Mouse (Mus musculus): ENCODE measurements around the gene Kbtbd8.

The Kbtbd8 gene

DNA sequence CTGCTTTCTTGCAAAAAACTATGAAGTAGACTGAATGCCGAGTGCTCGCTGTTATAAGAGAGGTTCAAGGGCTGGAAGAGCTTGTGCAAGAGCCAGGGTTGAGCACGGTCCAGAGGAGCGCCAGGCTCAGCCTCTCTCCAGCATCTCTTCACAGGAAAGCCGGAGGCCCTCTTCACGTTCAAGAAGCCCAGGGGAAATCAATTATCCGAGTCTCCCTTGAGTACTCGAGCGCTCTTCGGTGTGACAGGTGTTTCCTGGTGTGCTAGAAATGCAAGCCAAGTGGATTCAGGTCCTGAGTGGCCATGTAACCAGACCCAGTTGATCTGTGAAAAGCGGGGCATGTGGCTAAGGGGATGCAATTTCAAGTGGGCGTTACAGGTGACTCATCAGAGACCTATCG is at the start of gene Kbtbd8:
Kbtbd8 (plus strand) TSS at position 295 of the 400 bp plus-strand sequence.
- DNase-seq, result no peak

DNA sequence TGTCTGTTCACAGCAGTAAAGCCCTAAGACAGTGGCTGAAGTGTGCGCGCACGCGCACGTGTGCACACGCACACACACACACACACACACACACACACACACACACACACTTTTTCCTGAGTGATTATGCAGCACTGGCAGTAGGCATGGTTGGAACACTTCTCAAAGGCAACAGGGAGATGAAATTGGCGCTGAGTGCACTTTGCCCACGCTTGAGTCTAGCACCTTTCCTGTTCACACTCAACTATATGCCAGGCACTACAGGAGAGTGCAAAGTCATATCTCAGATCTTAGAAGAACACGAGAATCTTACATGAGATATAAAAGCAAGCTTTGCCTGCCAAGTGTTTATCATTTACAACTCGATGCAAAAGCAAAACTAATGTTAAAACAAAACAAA is 47.3 kb upstream of the Kbtbd8 start:
- no peak for DNase-seq

DNA sequence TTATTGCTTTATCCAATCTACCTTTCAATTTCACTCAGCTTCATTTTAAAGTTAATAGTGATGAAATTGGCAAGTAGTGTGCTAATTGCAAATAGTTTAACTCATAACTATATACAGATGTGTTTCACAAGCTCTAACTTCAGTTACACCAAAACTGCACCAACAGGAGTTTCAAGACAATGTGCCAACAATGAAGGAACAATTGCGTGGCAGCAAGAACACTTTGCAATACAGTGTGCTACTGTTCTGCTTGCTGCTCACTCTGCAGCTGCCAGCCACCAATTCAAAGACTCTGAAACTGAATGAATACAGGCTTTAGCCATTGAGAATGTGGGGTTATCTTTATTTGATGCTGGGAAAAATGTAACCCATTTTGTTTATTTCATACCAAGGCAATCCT is 31.8 kb upstream of the Kbtbd8 start:
- no peak for DNase-seq

DNA sequence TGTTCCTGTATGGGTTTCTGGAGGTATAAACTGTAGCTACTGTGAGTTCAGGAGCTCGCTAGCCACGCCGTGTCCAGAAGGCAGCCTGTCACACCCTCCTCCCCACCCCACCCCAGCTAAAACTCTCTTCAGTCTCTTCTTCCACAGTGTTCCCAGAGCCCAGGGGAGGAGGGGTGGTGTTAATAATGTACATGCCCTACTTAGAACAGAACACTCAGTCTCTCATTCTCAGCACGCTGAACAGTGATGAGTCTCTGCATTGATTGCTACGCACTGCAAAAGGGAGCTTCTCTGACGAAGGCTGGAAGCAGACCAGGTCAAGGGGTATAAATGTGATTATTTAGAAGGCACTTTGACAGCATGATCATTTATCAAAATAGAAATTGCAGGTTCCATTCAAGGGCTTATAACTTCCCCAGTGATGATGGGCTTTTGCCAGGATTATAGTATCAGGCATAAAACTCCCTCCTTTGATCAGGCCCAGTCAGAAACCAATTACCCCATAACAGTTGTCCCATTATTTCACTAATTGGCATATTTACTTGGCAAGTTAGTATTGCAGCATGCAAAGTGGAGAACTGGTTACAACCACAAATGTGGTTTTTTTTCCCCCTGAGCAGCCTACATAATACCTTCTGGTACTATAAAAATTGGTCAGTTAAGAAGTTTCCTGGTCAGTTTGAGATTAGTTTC is 29.7 kb upstream of the Kbtbd8 start:
- DNase-seq, result no peak

DNA sequence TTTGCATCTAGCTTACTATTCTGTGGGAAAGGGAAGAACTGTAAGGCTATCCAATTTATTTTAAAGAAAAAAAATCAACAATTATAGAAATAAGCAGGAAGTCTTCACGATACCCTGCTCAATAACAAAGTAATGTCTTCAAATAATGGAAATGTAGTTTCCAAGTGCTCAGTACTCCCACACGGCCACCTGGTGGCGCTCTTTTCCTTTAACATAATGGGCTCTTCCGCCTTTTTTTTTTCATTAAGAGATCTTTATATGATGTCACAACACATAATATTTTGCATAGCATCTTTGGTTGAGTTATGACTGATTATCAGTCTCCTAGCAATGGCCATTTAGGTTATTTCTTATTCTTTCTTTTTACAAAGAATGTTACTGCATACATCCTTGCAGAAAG is 29.0 kb upstream of the Kbtbd8 start:
- peak; percentile 46 for DNase-seq

DNA sequence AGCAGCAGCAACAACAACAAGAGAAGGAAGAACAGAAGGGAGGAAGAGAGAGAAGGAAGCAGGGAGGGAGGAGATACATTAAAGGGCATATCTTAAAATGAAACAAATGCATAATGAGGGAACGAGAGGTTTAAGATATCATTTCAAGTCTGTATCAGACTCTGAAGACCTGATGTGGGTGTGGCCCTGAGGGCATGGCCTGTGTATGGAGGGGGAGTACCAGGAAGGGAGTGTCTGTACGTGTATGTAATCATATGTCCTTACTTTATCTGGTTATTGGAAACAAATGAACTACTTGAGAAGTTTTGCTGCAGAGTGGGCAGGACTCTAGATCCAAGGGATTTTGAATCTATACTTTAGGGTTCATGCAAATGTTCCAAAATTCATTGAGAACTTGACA is 22.3 kb upstream of the Kbtbd8 start:
- no peak for DNase-seq

DNA sequence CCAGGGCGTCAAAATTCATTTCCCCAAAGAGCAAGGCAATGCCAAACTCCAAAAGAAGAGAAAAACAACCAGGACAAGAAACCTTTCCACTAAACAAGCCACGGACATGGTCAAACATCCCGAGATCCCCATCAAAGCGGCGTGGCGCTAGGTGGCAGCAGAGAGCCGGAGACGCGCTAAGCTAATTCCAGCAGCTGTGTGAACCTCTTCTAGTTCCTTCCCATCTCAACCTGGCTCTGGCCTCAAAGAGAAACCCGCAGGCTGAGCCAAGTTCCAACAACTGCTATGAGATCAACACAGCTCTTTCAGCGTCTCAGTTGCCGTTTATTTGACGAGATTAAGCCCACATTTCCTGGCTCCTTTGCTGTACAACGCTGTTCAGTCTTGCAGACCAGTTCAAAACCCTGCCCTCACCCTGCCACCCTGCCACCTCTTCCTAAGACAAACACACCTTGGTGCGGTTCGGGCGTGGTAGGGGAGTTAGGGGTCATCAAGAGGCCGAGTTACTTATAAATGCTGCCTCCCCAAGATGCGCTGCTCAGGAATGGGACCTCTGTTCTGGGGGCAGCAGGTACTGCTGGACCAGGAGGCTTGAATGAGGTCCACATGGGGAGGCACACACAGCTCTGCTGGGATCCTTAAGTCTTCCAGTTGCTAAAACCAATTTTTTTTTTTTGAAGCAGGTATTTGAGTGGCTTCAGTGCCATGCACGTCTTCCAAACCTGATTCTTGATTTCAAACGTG is 18.5 kb upstream of the Kbtbd8 start:
- peak; percentile 92 for DNase-seq

DNA sequence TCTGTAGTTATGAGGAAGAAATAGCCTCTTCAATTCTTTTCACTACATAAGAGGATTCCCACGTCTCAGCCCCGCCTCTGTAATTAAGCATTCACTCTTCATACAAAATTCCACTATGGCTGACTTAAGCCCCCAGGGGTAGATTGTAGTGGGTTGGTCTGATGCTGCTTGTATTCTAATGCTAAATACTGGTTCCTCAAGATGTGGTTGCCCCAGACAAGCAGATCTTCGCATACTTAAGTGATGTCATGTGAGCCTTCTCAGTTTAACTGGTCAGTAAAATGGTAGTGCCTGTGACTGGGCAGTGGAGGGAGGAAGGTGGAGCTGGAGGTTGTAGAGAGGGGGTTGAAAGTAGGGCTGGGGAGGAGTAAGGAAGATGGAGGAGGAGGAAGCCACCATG is 13.3 kb upstream of the Kbtbd8 start:
- no peak for DNase-seq

DNA sequence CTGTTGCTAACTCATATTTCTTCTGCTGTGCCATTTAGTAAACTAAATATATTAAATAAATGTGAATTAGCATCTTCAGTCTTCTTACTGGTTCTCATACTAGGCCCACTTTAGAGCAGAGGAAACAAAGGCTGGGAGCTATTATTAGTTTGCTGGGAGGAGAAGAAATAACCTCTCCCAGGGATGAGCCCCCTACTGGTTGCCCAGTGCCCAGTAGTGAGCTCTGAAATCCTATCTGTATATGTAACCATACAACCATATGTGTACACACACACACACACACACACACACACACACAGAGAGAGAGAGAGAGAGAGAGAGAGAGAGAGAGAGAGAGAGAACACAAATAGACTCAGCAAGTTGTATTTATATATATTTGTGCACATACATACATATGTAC is 8.6 kb upstream of the Kbtbd8 start:
- DNase-seq, result no peak

DNA sequence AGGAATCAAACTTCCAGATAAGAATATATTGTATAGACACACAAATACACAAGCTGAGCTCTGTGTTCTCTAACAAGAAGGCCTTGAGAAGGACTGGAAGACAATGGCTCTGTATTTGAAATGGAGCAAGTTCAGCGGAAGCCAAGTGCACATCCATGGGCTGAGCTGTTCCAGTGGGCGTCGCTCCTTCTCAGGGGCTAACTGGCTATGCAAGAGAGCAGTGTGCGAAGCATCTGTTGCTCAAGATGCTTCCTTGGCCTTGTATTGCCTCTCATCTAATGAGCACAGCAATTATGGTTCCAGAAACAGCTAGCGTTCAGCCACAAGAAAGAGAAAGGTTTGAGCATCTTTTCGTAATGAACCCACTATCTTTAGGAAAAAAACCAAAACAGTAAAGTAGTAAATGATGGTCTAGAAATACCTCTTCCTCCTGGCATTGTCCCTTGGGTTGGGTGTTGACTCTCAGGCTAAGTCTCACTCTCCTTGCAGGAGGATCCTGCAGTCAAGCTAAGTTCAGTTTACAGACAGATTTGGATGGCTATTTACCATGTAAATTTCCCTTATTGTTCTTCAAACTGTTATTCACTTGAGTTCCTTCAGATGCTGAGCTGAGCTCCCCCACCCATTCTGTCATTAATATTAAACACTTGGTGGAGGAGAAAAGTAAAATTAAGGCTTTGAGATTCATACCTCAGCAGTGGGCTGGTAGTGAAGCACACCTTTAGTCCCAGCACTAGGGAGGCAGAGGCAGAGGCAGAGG is 7.2 kb upstream of the Kbtbd8 start:
- no peak for DNase-seq

DNA sequence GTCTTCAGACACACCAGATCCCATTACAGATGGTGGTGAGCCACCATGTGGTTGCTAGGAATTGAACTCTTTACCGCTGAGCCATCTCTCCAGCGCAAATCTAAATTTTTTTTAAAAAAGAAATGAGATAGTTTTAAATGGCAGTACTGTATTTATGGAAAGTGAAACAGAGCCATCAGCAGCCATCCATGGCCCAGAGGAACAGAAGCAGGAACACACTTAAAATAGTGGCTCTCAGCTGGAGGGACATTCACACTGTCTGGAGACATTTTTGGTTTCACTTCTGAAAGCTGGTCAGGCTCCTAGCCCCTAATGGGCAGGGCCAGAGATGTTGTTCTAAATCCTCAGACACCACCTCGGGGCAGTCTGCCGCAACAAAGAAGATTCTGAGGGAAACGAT is 5.0 kb upstream of the Kbtbd8 start:
- DNase-seq, result no peak

DNA sequence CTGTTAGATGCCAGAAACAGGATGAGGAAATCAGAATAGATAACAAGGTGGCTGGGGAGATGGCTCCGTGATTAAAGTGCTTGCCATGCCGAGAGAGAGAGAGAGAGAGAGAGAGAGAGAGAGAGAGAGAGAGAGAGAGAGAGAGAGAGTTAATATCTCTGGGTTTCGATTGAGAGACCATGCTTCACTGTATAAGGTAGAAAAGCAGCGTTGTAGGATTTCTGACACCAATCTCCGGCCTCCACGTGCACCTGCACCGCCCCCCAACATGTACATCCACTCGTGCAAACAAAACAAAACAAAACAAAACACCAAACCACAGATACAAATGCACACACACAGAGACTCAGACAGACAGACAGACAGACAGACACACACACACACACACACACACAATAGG is 527 bp upstream of the Kbtbd8 start:
- DNase-seq, result no peak

DNA sequence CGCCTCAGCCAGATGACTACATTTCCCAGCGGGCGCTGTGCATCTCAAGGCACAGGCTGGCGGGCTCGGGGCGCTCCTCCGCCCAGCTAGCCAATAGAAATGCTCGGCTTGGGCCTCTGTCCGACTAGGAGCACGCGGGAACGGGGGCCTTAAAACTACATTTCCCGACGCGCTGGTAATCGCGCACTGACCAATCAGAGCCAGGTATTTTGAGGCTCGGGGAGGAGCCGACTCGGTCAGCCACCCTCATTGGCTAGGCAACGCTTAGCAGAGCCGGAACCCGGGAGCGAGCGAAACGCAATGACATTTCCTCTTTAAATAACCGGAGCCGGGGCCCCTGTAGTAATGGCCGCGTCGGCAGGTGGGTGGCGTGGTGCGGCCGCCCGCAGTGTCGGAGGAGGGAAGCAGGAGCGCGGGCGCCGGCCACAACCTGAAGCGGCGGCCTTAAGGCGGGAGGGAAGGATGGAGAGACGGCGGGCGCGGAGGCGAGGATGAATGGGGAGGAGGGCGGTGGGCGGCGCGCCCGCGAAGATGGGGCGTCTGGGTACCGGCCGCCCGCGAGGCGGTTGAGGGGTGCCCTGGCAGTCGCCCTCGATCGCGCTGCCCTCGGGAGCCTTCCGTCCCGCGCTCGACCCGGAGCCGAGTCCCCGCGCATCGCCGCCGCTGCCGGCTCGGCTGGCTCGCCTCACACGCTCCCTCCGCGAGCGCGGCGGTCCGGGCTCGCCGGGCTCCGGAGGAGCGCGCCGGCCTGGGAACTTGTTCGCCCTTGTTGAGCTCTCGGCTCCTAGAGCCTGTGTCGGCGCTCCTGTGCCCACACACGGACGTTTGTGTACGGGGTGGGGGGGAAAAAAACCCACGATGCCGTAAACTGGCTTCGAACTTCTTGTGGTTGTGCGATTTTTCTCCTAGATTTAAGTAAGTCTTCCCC is 838 bp downstream of the Kbtbd8 start:
- DNase-seq, result peak; percentile 93

DNA sequence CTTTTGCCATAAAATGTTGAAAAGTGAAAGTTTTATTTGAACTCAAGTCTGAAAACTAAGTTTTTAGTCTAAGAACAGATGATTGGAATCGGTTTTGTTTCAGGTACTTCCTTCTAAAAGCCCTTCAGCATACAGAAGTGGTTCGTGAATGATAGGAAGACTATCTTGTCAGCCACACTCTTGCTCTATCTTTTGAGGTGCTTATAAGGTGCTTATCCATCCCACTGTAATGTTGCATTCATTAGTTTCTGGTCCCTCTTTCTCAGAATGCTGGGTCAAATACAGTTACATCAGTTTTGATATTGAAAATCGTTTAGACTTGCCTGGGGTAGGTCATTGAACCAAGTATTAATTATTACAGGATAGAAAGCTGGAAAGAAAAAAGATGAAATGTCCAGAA is 2.3 kb downstream of the Kbtbd8 start:
- DNase-seq, result no peak

DNA sequence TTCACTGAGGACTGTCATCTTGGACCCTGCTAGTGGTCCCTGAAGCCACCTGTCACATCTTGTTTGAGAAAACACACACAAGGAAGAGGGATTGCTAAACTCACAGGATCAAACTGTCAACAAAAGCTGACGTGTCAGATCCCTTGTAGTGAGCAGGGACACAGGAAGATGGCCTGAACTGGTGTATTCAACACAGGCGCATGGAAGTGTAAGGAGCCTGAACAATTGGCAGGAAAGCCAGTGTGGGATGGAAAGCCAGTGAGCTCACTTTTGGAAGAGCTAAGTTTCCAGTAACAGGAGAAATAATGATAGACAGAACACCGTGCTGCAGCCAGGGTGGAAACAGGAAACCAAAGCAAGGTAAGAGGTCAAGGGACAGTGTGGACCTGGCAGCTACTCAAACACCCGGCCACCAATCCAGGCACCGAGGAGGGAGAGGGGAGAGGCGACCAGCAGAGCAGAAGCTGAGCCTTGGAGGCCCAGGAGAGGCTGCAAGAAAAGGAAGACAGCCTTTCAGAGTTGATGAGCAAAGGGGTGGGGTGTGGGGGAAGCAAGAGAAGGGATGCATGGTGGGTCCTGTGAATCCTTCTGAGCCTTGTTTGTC is 33.0 kb downstream of the Kbtbd8 start:
- DNase-seq, result no peak

DNA sequence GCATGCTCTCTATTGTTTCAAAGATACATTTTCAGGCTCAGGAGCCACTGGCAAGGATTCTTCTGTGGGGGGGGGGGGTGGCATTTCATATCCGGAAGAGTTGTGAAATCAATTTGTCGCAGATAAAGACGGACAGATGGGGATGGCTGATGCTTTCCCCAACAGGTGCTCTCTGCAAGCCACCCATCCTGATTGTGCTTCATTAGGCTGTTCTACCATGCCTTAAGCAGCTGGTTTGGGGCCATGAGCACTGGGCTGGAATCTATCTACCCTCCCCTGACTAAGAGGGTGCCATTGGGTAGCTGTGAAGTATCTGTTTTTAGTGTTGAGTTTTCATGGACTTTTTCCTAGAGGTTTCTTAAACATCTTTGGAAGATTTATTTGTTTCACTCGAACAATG is 33.8 kb downstream of the Kbtbd8 start:
- no peak for DNase-seq

DNA sequence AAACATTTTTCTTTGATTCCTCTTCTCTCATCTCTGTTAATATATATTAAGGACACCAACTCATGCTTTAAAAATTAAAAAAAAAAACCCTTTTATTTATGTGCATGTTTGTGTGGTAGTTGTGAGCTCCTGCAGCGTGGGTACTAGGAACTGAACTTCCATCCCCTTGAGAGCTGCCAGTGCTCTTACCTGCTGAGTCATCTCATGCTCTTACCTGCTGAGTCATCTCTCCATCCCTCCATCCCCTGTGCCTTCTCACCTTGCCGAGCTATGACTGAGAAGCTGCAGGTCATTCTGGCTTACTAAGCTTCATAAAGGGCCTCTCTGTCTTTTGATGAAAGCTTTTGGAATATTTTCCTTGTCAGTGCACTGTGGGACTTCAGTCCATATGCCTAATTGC is 34.5 kb downstream of the Kbtbd8 start:
- DNase-seq, result no peak

DNA sequence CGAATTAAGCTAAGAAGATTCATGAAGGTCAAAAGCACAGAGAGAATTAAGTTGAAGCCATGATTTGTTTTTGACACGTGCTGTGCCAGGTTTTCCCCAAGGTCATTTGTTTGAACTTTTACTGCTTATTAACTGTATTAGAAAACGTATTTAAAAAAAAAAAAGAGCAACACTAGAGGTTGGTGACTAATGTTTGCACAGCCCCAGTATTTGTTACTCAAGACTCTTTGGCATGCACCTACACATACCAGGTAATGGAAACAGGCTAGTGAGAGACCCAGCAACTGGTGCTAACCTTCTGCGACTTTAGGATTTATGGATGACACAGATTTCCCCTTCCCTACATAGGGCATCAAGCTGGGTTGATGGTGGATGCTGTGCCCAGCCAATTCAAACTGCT is 46.9 kb downstream of the Kbtbd8 start:
- no peak for DNase-seq

DNA sequence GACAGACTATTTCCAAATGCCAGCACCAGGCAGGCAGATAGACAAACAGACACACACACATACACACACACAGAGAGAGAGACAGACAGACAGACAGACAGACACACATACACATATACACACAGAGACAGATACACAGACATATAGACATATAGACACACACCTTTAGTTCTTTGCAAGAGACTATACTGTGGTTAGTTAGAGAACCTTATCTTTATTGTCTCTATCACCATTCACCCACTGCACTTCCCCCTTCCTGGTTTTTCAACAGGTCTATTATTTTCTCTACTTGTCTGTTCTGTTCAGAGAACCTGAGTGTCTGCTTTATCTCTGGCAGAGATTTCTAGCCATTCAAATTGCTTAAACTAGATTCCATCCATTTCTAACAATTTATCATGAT is 48.6 kb downstream of the Kbtbd8 start:
- no peak for DNase-seq

DNA sequence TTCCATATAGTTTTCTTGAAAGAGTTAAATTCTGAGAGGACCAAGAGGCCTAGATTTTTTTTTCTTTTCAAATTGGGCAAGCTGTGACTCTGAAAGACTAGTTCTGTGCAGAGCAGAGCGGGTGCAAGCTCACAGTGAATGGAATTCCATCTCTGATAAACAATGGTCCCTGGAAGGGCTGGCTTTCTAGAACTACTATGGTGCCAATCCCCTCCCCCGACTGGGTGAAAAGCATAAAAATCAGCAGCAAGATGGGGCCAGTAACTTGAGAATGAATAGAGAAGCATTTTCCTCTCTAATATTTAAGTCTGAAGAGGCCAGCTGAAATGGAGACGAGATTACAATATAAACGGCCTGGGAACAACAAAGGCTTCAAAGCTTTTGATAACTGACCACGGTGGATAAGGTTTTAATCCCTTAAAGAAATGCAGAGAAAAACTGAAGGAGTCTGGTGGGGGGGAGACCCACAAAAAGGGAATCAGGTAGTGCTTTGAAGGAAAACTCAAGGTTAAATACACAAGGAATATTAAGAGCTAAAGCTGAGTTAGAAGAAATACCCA is 50.7 kb downstream of the Kbtbd8 start:
- DNase-seq, result no peak

DNA sequence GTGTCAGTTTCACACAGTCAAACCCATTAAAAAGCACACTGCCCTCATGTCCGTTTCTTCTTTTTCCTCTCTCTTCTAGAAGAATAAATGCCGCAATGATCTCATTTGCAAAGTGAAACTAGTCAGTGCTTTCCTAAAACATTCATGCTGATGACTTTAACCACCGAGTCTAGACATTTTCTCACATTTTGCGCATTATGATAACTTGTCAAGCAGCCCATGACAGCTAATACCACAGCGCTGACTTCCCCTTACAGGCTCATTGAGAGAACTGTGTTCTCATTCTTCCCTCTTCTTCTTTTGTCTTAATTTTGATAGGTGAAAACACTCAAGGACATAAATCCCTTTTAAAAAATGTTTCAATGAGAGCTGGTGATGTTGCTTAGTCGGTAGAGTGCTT is 52.4 kb downstream of the Kbtbd8 start:
- no peak for DNase-seq

Data from right cerebral cortex, postnatal 14 days (tissue).